Mouse (Mus musculus) stomach, embryonic 14.5 days (tissue): ENCODE results near the gene Saysd1. TPM values are rescaled to one million over a fixed set of nuclear protein-coding genes. Genes with fewer than 3 reads are reported as not detected.

Source experiments
- ATAC-seq: fragments of 200-750 bp; cut with Nextera tagmentation; 2 replicates; pipeline ENCODE4 v1.8.0; 2017; ENCODE audit warnings: low read depth, moderate TSS enrichment; ENCODE audit not compliant: insufficient number of reproducible peaks, insufficient read depth, low FRiP score
- H3K27ac ChIP-seq: fragments of 300-500 bp; sonication (generic); 2 replicates; pipeline ENCODE4 v1.5.1; 2014; ENCODE audit warnings: mild to moderate bottlenecking, low read length, moderate library complexity, mixed read lengths
- H3K27me3 ChIP-seq: fragments of 300-500 bp; sonication (generic); 2 replicates; pipeline ENCODE4 v1.6.1; 2014; ENCODE audit warnings: low read length, control low read depth, mixed read lengths; ENCODE audit not compliant: control insufficient read depth, insufficient read depth
- H3K36me3 ChIP-seq: fragments of 300-500 bp; sonication (generic); 2 replicates; pipeline ENCODE4 v1.6.1; 2014; ENCODE audit warnings: mild to moderate bottlenecking, control low read depth, low read length, moderate library complexity, mixed read lengths; ENCODE audit not compliant: control insufficient read depth, insufficient read depth
- H3K4me1 ChIP-seq: fragments of 300-500 bp; sonication (generic); 2 replicates; pipeline ENCODE4 v1.6.1; 2014; ENCODE audit warnings: low read length, control low read depth, mixed read lengths; ENCODE audit not compliant: control insufficient read depth, insufficient read depth
- H3K4me2 ChIP-seq: fragments of 300-500 bp; sonication (generic); replicated peaks from 2 replicates; pipeline ENCODE4 v1.6.1; 2014; ENCODE audit warnings: low read depth, low read length, control low read depth
- H3K4me3 ChIP-seq: fragments of 300-500 bp; sonication (generic); 2 replicates; pipeline ENCODE4 v1.5.1; 2014; ENCODE audit warnings: low read depth, low read length, control low read depth
- H3K9ac ChIP-seq: fragments of 300-500 bp; sonication (generic); replicated peaks from 2 replicates; pipeline ENCODE4 v1.6.1; 2014; ENCODE audit warnings: low read depth, mild to moderate bottlenecking, control low read depth, low read length, moderate library complexity, mixed read lengths
- H3K9me3 ChIP-seq: fragments of 300-500 bp; sonication (generic); 2 replicates; pipeline ENCODE4 v1.6.1; 2016; ENCODE audit warnings: low read depth, low read length, control low read depth; ENCODE audit not compliant: control insufficient read depth
- WGBS: fragments of 180-500 bp; shearing (Covaris S2); extraction: QIAGEN DNeasy Blood & Tissue Kit; methylation state at CpG from one replicate; pipeline ENCODE4 v1.1.7; 2014; 5-methylcytosine and 5-hydroxymethylcytosine counted together
- polyA plus RNA-seq: library from polyadenylated mRNA; unstranded; fragments of >200 nt; fragmentation: Nextera tagmentation; extraction: Ambion mirVana; gene quantifications from 2 replicates; pipeline ENCODE4 v1.2.1, GENCODE M21; 2014

Gene Saysd1
- polyA plus RNA-seq, 1 experiment from 2014 or later: 15.1 TPM

GRCm38 (mm10) chr14:20084335-20084734, 54.0 kb downstream of the Saysd1 start:
- no peak overlapping the region for H3K4me2 ChIP-seq
- no peak overlapping the region for H3K9ac ChIP-seq
- ATAC-seq: no peak
- H3K27ac ChIP-seq: no peak overlapping the region
- no peaks in the 10 kb centered on the region for H3K9me3 ChIP-seq
- no peaks in the 10 kb centered on the region for H3K36me3 ChIP-seq
- H3K27me3 ChIP-seq: no peaks in the 10 kb centered on the region
- peaks cover 8% of the 10 kb centered on the region; the same call in 1 of the 2 replicates for H3K4me1 ChIP-seq
- no peak overlapping the region for H3K4me3 ChIP-seq

- H3K27ac ChIP-seq: peak overlapping the region; percentile 96
- H3K4me3 ChIP-seq: peak overlapping the region; percentile 53
- H3K9ac ChIP-seq: peak overlapping the region; percentile 58
- H3K9me3 ChIP-seq: no peaks in the 10 kb centered on the region
- H3K36me3 ChIP-seq: no peaks in the 10 kb centered on the region
- 2% methylated on average over 56 of the region's 56 CpGs for WGBS
- peaks cover 8% of the 10 kb centered on the region; the same call in 1 of the 2 replicates for H3K4me1 ChIP-seq
- H3K27me3 ChIP-seq: no peaks in the 10 kb centered on the region
- H3K4me2 ChIP-seq: peak overlapping the region; percentile 83
- ATAC-seq: peak; percentile 98
These were observed 55.6 kb downstream of the Saysd1 start for GRCm38 (mm10) chr14:20082536-20083325.

DNA sequence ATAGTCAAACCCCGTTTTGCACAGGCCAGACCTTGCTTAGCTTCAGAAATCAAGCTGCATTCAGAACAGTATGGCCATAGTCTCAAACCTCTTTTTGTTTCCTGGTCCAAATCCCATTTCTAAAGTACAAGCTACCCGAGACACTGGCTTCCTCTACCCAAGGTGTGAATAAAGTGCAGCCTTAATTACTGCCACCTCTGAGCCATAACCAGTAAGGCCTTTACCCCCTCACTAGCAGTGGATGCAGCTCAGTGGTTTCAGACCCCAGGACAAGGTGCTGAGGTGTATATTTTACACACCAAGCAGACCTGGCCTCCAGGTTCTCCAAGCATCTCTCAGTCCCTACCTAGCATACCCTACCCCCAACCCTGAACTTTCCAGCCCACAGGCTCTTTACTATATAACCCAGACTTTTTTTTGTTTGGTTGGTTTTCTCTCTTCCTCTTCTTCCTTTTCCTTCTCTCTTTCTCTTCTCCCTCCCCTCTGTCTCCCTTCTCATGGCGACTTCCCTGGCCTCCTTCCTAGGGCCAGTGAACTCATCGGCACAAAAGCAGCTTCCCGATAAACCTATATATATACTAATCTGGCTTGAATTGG, 56.3 kb downstream of the Saysd1 start:
- H3K9ac ChIP-seq: no peak overlapping the region; the same call in 1 of the 2 replicates
- peak overlapping the region; percentile 83 for H3K4me2 ChIP-seq
- H3K36me3 ChIP-seq: no peaks in the 10 kb centered on the region
- 68% methylated on average over 5 of the region's 5 CpGs for WGBS
- H3K4me3 ChIP-seq: peak overlapping the region; percentile 53
- no peak for ATAC-seq
- peak overlapping the region; percentile 96 for H3K27ac ChIP-seq
- H3K27me3 ChIP-seq: no peaks in the 10 kb centered on the region
- H3K9me3 ChIP-seq: no peaks in the 10 kb centered on the region
- peaks cover 8% of the 10 kb centered on the region; the same call in 1 of the 2 replicates for H3K4me1 ChIP-seq

DNA sequence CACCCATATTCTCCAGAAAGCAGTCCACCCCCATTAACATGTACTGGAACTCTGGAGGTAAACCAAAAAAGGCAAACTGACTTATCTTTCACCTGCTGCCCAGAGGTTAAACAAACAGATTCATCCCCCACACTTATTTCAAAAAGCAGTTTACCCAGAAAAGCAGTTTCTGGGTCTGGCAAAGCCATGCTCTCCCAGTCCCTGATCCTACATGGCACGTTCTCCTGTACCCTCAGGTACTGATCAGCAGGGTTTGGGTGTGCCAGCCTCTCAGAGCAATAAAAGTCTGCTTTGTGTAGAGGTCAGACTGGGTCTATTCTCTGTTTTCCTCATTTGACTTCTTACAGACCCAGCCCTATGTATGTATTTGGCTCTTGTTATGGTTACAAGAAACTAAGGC, 57.2 kb downstream of the Saysd1 start:
- H3K4me2 ChIP-seq: no peak overlapping the region
- no peak overlapping the region for H3K4me3 ChIP-seq
- H3K27ac ChIP-seq: no peak overlapping the region; the same call in 1 of the 2 replicates
- peaks cover 8% of the 10 kb centered on the region; the same call in 1 of the 2 replicates for H3K4me1 ChIP-seq
- no peak overlapping the region for H3K9ac ChIP-seq
- ATAC-seq: no peak
- 39% methylated on average over 1 of the region's 1 CpGs for WGBS
- no peaks in the 10 kb centered on the region for H3K36me3 ChIP-seq
- H3K27me3 ChIP-seq: no peaks in the 10 kb centered on the region
- H3K9me3 ChIP-seq: no peaks in the 10 kb centered on the region

DNA sequence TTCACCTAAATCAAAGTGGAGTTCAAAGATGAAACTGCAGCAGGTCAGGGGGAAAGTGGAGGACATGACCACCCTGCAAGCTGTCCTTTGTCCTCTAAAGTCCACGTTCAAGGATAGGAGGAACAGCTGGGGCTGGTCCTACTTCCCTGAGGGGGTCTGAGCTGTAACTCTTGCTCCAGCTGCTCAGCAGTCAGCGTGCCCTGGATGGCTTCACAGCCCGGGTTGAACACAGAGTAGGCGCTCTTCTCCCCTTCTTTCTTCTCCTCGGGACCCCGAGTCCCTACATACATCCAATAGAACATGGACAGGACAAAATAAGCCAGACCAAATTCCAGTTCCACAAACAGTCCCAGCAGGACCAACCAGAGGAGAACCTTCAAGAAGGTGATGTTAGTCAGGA, 61.2 kb downstream of the Saysd1 start:
- no peak for ATAC-seq
- 76% methylated on average over 6 of the region's 6 CpGs for WGBS
- Histone ChIP-seq H3K27me3 (no peaks in the 10 kb centered on the region), H3K36me3 (no peaks in the 10 kb centered on the region), H3K9ac (no peak overlapping the region), H3K9me3 (no peaks in the 10 kb centered on the region), H3K27ac (no peak overlapping the region), H3K4me1 (peaks cover 7% of the 10 kb centered on the region; the same call in 1 of the 2 replicates), H3K4me2 (no peak overlapping the region), H3K4me3 (no peak overlapping the region)

GRCm38 (mm10) chr14:20075544-20075943, 62.8 kb downstream of the Saysd1 start:
- H3K27me3 ChIP-seq: no peaks in the 10 kb centered on the region
- H3K9me3 ChIP-seq: no peaks in the 10 kb centered on the region
- WGBS: 77% methylated on average over 7 of the region's 7 CpGs
- H3K9ac ChIP-seq: no peak overlapping the region
- no peaks in the 10 kb centered on the region for H3K4me1 ChIP-seq
- ATAC-seq: no peak
- H3K4me2 ChIP-seq: no peak overlapping the region
- no peaks in the 10 kb centered on the region for H3K36me3 ChIP-seq
- H3K4me3 ChIP-seq: no peak overlapping the region
- no peak overlapping the region for H3K27ac ChIP-seq

GRCm38 (mm10) chr14:20074759-20075158, 63.6 kb downstream of the Saysd1 start:
- no peak overlapping the region for H3K27ac ChIP-seq
- H3K9me3 ChIP-seq: no peaks in the 10 kb centered on the region
- no peak for ATAC-seq
- H3K4me3 ChIP-seq: no peak overlapping the region
- H3K27me3 ChIP-seq: no peaks in the 10 kb centered on the region
- H3K36me3 ChIP-seq: no peaks in the 10 kb centered on the region
- H3K9ac ChIP-seq: no peak overlapping the region
- H3K4me2 ChIP-seq: no peak overlapping the region
- 74% methylated on average over 1 of the region's 1 CpGs for WGBS
- no peaks in the 10 kb centered on the region for H3K4me1 ChIP-seq

- Histone ChIP-seq H3K9ac (no peak overlapping the region), H3K27ac (no peak overlapping the region), H3K4me2 (no peak overlapping the region), H3K27me3 (no peaks in the 10 kb centered on the region), H3K4me1 (no peaks in the 10 kb centered on the region), H3K4me3 (no peak overlapping the region), H3K36me3 (no peaks in the 10 kb centered on the region), H3K9me3 (no peaks in the 10 kb centered on the region)
- no peak for ATAC-seq
These were observed 67.7 kb downstream of the Saysd1 start for GRCm38 (mm10) chr14:20070629-20071028.
